Mouse (Mus musculus) CD4-positive helper T cell, adult 2 months (primary cell): ENCODE measurements around the gene Isy1.
"Not testable (repeated sequence)": the region's sequence is repeated elsewhere in the genome, so short reads cannot be mapped to it uniquely, and the experiment has no call there.

ENCODE experiments used
- DNase-seq: peaks from one replicate; pipeline ENCODE4 v3.0.0-alpha.2; 2012; ENCODE audit warnings: low read depth, missing footprints, low spot score

Isy1 gene

GRCm38 (mm10) chr6:87779174-87780165 is 59.1 kb downstream of the Isy1 start:
- DNase-seq, result no peak

DNA sequence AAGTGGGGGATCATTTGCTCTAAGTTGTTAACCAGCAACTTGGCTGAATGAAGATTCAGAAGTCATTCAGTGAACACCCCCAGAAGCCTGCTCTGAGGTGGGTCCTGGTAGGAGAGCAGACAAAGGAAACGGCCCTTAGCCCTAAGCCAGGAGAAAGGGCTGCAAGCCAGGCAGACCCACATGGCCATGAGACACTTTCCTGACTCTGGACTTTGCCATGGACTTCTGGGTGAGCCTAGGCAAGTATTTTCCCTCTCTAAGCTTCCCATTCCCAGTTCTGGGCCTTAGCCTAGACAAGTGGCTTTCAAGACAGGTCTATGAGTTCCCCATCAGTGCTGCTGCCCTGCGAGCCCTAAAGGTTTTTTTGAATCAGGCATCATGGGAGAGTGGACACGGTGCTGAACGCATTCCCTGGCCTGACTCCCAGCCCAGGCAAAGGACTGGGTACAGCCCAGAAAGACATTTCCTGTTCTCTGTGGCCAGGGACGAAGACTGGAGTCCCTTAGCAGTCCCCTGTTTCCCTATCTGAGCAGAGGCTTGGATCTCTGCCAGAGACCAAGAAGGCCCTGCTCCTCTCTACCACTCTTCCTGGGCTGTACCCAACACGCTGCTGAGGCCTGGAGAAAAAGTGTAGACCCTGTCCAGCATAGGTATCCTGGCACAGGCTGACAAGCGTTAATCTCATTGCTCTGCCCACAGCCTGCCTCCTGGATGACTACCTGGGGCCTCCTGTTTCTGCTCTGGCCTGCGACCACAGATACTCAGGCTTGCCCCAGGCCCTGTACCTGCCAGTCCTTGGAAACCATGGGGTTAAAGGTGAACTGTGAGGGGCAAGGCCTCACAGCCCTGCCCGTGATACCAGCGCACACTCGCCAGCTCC is 60.1 kb downstream of the Isy1 start:
- DNase-seq, result no peak

GRCm38 (mm10) chr6:87777842-87778241 is 60.8 kb downstream of the Isy1 start, which contains the start of gene Gp9:
Gene Gp9 (plus strand): TSS chr6:87778072.
- no peak for DNase-seq

GRCm38 (mm10) chr6:87776663-87777062 is 61.9 kb downstream of the Isy1 start:
- DNase-seq, result no peak

- no peak for DNase-seq
Observed at GRCm38 (mm10) chr6:87775588-87776245, 62.9 kb downstream of the Isy1 start.

GRCm38 (mm10) chr6:87774909-87775308 is 63.7 kb downstream of the Isy1 start:
- DNase-seq, result no peak

- no peak for DNase-seq
Observed at GRCm38 (mm10) chr6:87774466-87774865, 64.1 kb downstream of the Isy1 start.

GRCm38 (mm10) chr6:87770626-87771025 is 68.0 kb downstream of the Isy1 start:
- no peak for DNase-seq

DNA sequence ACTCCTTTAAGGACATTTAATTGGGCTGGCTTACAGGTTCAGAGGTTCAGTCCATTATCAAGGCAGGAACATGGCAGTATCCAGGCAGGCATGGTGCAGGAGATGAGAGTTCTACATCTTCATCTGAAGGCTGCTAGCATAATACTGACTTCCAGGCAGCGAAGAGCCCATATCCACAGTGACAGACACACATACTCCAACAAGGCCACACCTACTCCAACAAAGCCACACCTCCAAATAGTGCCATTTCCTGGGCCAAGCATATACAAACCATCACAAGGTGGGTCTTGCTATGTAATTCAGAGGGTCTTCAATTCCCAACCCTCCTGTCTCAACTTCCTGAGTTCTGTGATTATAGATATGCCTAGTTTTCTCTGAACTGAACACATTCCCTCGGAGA is 74.3 kb downstream of the Isy1 start:
- DNase-seq, result not testable (repeated sequence)
